Mouse (Mus musculus): Measurements from ENCODE around the gene Pml.

GRCm38 (mm10) chr9:58213865-58214264 is 35.7 kb downstream of the Pml start:
- TF ChIP-seq CTCF (IDR thresholded peaks at IDR 0.05; ENCODE audit: extremely low read depth, insufficient read depth, low read length), result no peak
- no peak for TF ChIP-seq POLR2A (IDR thresholded peaks at IDR 0.05; ENCODE audit: extremely low read depth, insufficient read depth, low read length)
